Mouse (Mus musculus) embryonic fibroblast, embryonic 13.5 days (primary cell): Measurements from ENCODE around the gene Poldip3. TPM values are rescaled to one million over a fixed set of nuclear protein-coding genes. Genes with fewer than 3 reads are reported as not detected.

Experiments used
- H3K27ac ChIP-seq: 2 replicates; pipeline ENCODE4 v1.5.1; 2012; ENCODE audit warnings: low read length, control low read depth, inconsistent platforms; ENCODE audit not compliant: insufficient read depth
- H3K4me1 ChIP-seq: 2 replicates; pipeline ENCODE4 v1.6.1; 2011; ENCODE audit warnings: low read length; ENCODE audit not compliant: control insufficient read depth, insufficient read depth
- H3K4me3 ChIP-seq: 2 replicates; pipeline ENCODE4 v1.5.1; 2011; ENCODE audit warnings: mild to moderate bottlenecking, control low read depth, low read length; ENCODE audit not compliant: insufficient read depth
- CTCF ChIP-seq: IDR thresholded peaks from 2 replicates; pipeline ENCODE4 v1.5.1; 2011; ENCODE audit warnings: mild to moderate bottlenecking, control low read depth, low read length, moderate library complexity, borderline replicate concordance; ENCODE audit not compliant: insufficient read depth
- POLR2A ChIP-seq: IDR thresholded peaks from 2 replicates; pipeline ENCODE4 v1.6.1; 2011; ENCODE audit warnings: low read depth, mild to moderate bottlenecking, control low read depth, low read length, moderate library complexity
- polyA plus RNA-seq: library from polyadenylated mRNA; stranded (reverse); fragments of >200 nt; gene quantifications from 2 replicates; pipeline ENCODE4 v1.2.4, GENCODE M21; 2011; ENCODE audit warnings: low read depth; ENCODE audit not compliant: missing spikeins, insufficient read length

The Poldip3 gene
- polyA plus RNA-seq, 1 experiment: 78.3 TPM

DNA sequence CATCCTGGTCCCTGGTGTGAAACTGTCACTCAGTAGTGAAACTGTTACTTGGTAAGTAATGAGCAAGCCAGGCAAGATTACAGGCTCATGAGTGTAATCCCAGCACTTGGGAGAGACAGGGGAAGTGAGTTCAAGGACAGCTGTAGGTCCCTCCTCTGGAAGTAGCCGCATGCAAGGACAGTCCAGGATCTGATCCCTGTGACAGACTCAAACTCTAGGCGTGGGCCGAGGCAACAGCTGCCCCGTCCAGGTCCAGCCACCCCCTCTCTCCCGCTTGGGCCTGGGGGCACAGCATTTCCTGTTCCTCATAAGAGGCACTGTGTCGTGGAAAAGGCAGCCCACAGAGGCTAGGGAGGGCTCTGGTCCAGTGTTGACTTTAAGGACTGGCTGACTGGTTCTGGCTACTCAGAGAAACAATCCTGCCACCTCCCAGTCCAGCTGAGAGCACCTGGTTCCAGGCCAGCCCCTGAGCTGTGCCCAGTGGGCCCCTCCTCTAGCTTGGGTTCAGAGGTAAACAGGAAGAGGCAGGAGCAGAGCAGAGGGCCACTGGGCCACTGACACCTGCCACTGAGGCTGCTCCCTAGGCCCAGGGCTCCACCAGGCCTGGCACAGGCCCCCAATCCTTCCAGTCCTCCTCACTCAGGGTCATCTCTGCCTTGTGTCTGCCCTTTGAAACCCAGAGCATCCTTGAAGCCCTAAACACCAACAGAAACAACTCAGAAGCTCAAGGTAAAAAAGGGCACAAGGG is 6.7 kb upstream of the Poldip3 start:
- no peak overlapping the region for H3K4me3 ChIP-seq
- peak overlapping the region; percentile 82 for H3K27ac ChIP-seq
- no peak for TF ChIP-seq CTCF
- TF ChIP-seq POLR2A: no peak
- peaks cover 19% of the 10 kb centered on the region for H3K4me1 ChIP-seq

DNA sequence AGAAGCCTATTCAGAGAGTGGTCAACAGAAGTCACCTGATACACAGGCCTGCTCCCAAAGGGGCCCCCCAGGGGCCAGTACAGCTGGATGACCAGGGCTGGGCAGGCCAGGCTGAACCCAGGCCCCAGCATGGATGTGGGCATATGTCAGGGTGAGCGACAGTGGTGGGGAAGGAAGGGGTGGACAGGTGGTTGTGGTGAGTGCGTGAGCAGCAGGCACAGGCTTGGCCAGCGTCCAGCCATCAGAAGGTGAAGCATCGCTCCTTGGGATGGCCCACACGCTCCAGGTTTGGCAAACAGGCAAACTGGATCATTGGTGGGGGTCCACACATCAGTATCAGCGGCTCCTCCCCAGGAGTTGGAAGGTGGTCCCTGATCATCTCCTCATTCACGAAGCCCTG is 5.1 kb upstream of the Poldip3 start:
- no peak overlapping the region for H3K4me3 ChIP-seq
- no peak overlapping the region for H3K27ac ChIP-seq

DNA sequence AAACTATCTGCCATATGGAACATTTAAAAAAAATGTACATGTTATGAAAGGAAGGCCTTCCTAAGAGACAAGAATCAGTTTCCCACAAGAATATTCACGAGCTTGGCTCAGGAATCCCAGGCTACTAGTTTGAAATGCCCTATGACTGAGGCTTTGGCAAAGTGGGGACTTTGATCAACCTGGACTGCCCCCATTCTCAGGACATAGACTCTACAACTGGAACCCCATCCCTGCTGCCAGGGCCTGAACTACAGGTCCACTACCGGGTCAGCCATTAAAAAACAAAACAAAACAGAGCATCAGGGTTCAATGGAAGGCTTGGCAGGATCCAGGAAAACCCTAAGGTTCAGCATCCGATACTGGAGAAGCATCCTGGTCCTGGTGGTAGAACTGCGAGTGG is 1.5 kb upstream of the Poldip3 start:
- no peak for TF ChIP-seq CTCF
- no peak for TF ChIP-seq POLR2A
- Histone ChIP-seq H3K4me3 (no peak overlapping the region), H3K4me1 (peaks cover under 1% of the 10 kb centered on the region; the same call in 1 of the 2 replicates), H3K27ac (no peak overlapping the region)

More for the DNA sequence above, 5.1 kb upstream of the Poldip3 start:
- TF ChIP-seq POLR2A (no peak), CTCF (no peak)
- H3K4me1 ChIP-seq: peaks cover 19% of the 10 kb centered on the region

DNA sequence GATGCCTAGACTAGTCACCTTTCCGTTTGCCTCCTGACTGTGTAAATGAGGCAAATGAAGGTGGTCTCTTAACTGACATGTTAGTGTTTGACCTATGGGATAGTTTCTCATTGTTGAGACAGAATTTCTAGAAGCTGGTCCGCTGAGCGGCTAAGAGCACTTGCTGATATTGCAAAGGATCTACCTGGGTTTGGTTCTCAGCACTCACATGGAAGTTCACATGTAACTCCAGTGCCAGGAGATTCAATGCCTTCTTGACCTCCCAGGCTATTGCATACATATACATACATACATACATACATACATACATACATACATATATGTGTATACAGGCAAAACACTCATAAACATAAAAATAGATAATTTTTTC is 874 bp upstream of the Poldip3 start:
- Histone ChIP-seq H3K4me1 (peaks cover 3% of the 10 kb centered on the region; the same call in 1 of the 2 replicates), H3K4me3 (no peak overlapping the region), H3K27ac (peak overlapping the region; percentile 91)
- TF ChIP-seq POLR2A: no peak; the same call in 1 of the 2 replicates
- TF ChIP-seq CTCF: no peak

DNA sequence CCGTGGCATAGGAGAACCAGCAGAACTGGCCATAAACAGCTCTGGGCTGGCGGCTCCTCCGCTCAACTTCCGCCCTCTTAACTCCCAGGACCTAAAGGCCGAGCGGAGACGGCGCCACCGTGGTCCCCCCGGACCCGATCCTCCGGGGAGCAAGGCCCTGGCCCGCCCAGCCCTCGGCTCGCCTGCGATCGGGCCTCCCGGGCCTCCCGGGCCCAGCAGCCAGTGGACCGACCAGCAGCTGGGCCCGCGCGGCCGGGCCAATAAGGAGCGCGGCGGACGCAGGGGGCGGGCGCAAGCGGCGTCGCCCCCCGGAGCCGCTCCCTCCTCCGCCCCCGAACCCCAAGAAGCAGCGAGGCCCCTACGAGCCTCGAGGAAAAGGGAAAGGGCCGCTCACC is 386 bp downstream of the Poldip3 start:
- Histone ChIP-seq H3K4me1 (peaks cover 3% of the 10 kb centered on the region), H3K27ac (peak overlapping the region; percentile 97), H3K4me3 (peak overlapping the region; percentile 88)
- TF ChIP-seq POLR2A (no peak), CTCF (no peak)

DNA sequence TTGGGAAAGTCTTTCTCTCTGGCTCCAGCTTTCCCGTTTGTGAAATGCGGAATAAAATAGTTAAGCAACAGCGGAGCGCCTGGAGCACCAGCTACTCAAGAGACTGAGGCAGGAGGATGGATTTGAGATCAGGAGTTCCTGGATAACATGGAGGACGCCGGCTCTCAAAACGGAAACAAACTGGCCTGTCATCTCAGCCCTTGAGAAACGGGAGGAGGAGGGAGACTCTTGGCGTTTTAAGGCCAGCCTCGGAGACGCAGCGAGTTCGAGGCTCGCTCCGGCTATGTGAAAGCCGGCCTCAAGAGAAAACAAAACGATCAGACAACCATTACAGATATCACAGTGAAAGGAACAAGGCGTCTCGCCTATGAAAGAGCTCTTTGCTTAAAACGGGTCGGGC is 789 bp downstream of the Poldip3 start:
- no peak for TF ChIP-seq POLR2A
- TF ChIP-seq CTCF: no peak
- peak overlapping the region; percentile 97 for H3K27ac ChIP-seq
- H3K4me3 ChIP-seq: peak overlapping the region; percentile 88
- peaks cover 4% of the 10 kb centered on the region for H3K4me1 ChIP-seq

DNA sequence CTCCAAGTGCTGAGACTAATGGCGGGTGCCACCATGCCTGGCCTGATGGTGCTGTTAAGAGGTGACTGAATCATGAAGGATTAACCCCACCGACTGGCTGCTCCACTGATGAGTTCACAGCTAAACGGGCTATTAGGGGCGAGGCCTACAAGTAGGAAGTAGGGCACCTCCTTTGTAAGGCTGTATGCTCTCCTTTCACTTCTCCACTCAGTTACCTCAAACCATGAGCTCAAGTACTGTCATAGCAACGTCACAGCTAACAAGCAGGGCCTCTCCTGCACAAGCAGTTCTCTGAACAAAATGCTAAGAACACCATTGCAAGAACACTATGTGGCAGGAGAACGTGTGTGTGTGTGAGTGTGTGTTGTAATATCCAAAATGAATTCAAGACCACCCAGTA is 3.6 kb downstream of the Poldip3 start:
- Histone ChIP-seq H3K27ac (no peak overlapping the region), H3K4me1 (peaks cover 10% of the 10 kb centered on the region), H3K4me3 (no peak overlapping the region)
- TF ChIP-seq CTCF: no peak
- TF ChIP-seq POLR2A: no peak

DNA sequence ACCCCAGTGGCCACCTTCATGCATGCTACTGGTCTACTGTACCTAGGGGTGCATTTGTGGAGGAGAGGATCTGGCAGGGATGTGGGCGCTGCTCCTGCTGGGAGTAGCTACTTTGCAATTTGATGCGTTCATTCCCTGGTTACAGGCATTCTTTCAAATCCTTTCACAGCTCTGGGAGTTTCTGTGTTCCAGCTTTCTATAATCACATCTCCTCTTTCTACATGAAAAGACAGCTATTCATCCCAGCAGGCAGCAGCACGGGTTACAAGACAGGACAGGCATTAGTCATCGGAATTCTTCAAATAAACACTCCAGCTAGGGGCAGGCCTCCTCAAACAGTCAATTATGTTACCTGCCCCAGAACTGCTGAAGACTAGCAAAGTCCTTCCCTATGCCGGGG is 6.3 kb downstream of the Poldip3 start:
- peak overlapping the region; percentile 74 for H3K27ac ChIP-seq
- H3K4me3 ChIP-seq: no peak overlapping the region
- peaks cover 14% of the 10 kb centered on the region for H3K4me1 ChIP-seq
- no peak for TF ChIP-seq CTCF

DNA sequence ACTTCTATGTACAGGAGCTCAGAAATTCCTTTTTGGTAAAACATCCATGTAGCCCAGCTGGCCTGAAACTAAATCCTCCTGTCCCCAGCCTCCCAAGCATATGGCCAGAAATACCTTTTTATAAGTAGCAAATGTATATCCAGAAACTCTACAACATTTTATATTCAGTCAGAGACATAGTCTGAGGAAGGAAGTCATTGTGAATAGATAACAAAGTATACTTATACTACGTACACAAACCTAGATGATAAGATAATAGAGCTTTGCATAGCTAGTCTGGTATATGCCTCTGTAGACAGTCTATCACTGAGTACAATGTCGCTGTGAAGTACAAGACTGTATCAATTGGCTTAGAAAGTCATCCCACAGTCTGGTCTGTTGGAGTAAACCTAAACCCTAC is 13.5 kb downstream of the Poldip3 start:
- Histone ChIP-seq H3K4me3 (no peak overlapping the region), H3K27ac (no peak overlapping the region), H3K4me1 (peaks cover 4% of the 10 kb centered on the region; the same call in 1 of the 2 replicates)
- TF ChIP-seq CTCF (no peak), POLR2A (no peak)

DNA sequence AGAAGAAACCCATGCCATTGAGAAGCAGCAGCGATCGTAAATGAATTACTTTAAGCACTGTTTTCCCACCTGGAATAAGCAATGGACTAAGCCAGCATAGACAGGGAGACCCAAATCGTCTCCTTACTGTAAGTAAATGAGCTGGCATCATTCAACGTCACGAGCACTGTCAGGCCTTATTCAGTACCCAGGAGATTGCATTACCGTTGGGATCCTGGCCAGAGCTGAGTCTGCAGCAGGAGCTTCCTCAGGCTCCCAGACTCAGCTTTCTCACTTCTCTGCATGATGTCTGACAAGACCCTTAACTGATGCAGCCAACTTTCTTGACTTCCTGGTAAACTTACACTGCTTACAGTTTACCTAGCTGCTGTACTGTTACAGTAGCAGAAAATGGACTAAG is 14.5 kb downstream of the Poldip3 start:
- no peak overlapping the region for H3K4me3 ChIP-seq
- no peak for TF ChIP-seq POLR2A
- TF ChIP-seq CTCF: no peak

More for the DNA sequence above, 14.5 kb downstream of the Poldip3 start:
- Histone ChIP-seq H3K27ac (no peak overlapping the region), H3K4me1 (0 out of 2 replicates have a peak, but pooled peaks cover under 1% of the 10 kb centered on the region)
